Mouse (Mus musculus) midbrain, postnatal 0 days (tissue): ENCODE results near the gene Clec2l. TPM values are rescaled to one million over a fixed set of nuclear protein-coding genes. Genes with fewer than 3 reads are reported as not detected.
"Not testable (repeated sequence)": the region's sequence is repeated elsewhere in the genome, so short reads cannot be mapped to it uniquely, and the experiment has no call there.

Experiments
- ATAC-seq: fragments of 200-750 bp; cut with Nextera tagmentation; 2 replicates; pipeline ENCODE4 v1.8.0; 2017; ENCODE audit warnings: moderate number of reproducible peaks, mild to moderate bottlenecking, moderate TSS enrichment, moderate library complexity; ENCODE audit not compliant: low FRiP score
- DNase-seq: peaks from one replicate; pipeline ENCODE4 v3.0.0-alpha.2; 2015; ENCODE audit warnings: low spot score
- H3K27ac ChIP-seq: fragments of 300-500 bp; sonication (generic); 2 replicates; pipeline ENCODE4 v1.5.1; 2014; ENCODE audit warnings: low read depth, mild to moderate bottlenecking, low read length, mixed read lengths
- H3K27me3 ChIP-seq: fragments of 300-500 bp; sonication (generic); 2 replicates; pipeline ENCODE4 v1.6.1; 2014; ENCODE audit warnings: low read length, control low read depth, mixed read lengths; ENCODE audit not compliant: insufficient read depth
- H3K36me3 ChIP-seq: fragments of 300-500 bp; sonication (generic); 2 replicates; pipeline ENCODE4 v1.6.1; 2014; ENCODE audit warnings: low read length, control low read depth, mixed read lengths; ENCODE audit not compliant: insufficient read depth
- H3K4me1 ChIP-seq: fragments of 300-500 bp; sonication (generic); 2 replicates; pipeline ENCODE4 v1.6.1; 2014; ENCODE audit warnings: mild to moderate bottlenecking, control low read depth, antibody characterized with exemption, low read length, mixed read lengths; ENCODE audit not compliant: insufficient read depth
- H3K4me2 ChIP-seq: fragments of 300-500 bp; sonication (generic); 2 replicates; pipeline ENCODE4 v1.6.1; 2014; ENCODE audit warnings: low read depth, mild to moderate bottlenecking, low read length, mixed read lengths; ENCODE audit not compliant: poor library complexity, severe bottlenecking
- H3K4me3 ChIP-seq: fragments of 300-500 bp; sonication (generic); 2 replicates; pipeline ENCODE4 v1.5.1; 2014; ENCODE audit warnings: low read depth, mild to moderate bottlenecking, low read length, moderate library complexity
- H3K9ac ChIP-seq: fragments of 300-500 bp; sonication (generic); replicated peaks from 2 replicates; pipeline ENCODE4 v1.6.1; 2014; ENCODE audit warnings: mild to moderate bottlenecking, low read length, moderate library complexity, mixed read lengths; ENCODE audit not compliant: poor library complexity, severe bottlenecking
- H3K9me3 ChIP-seq: fragments of 300-500 bp; sonication (generic); 2 replicates; pipeline ENCODE4 v1.6.1; 2016; ENCODE audit warnings: low read length, control low read depth
- CTCF ChIP-seq: IDR thresholded peaks from 2 replicates; pipeline ENCODE4 v1.5.1; 2016; ENCODE audit warnings: antibody characterized with exemption, mild to moderate bottlenecking
- WGBS: fragments of 180-500 bp; shearing (Covaris S2); extraction: QIAGEN DNeasy Blood & Tissue Kit; methylation state at CpG from one replicate; pipeline ENCODE4 v1.1.7; 2014; 5-methylcytosine and 5-hydroxymethylcytosine counted together
- polyA plus RNA-seq: library from polyadenylated mRNA; unstranded; fragments of >200 nt; fragmentation: Nextera tagmentation; extraction: Ambion mirVana; gene quantifications from 2 replicates; pipeline ENCODE4 v1.2.1, GENCODE M21; 2015
- total RNA-seq: library from RNA; depleted of rRNA; stranded (reverse); fragments of >200 nt; gene quantifications from 2 replicates; pipeline ENCODE4 v1.2.3, GENCODE M21; 2014

Clec2l gene
- total and polyA plus RNA-seq, 2 experiments from 2014 or later = 49.2 to 123 TPM

- H3K36me3 ChIP-seq = no peaks in the 10 kb centered on the region
- no peaks in the 10 kb centered on the region for H3K27me3 ChIP-seq
- no peak overlapping the region for H3K4me2 ChIP-seq
- no peak for TF ChIP-seq CTCF
- DNase-seq (no peak), ATAC-seq (no peak)
- H3K4me3 ChIP-seq = no peak overlapping the region
- no peak overlapping the region for H3K27ac ChIP-seq
- H3K9ac ChIP-seq = no peak overlapping the region
- WGBS = 70% methylated on average over 3 of the region's 3 CpGs
- H3K9me3 ChIP-seq = no peaks in the 10 kb centered on the region
- no peaks in the 10 kb centered on the region for H3K4me1 ChIP-seq
These were observed 13.3 kb upstream of the Clec2l start for GRCm38 (mm10) chr6:38649545-38649944.

- 39% methylated on average over 14 of the region's 14 CpGs for WGBS
These were observed 12.5 kb upstream of the Clec2l start for GRCm38 (mm10) chr6:38650263-38650937.

GRCm38 (mm10) chr6:38661626-38662025, 1.2 kb upstream of the Clec2l start:
- ATAC-seq (no peak), DNase-seq (no peak)
- no peak for TF ChIP-seq CTCF
- peaks cover 5% of the 10 kb centered on the region; the same call in 1 of the 2 replicates for H3K4me1 ChIP-seq
- WGBS = 27% methylated on average over 4 of the region's 4 CpGs
- H3K9ac ChIP-seq = no peak overlapping the region
- no peaks in the 10 kb centered on the region for H3K9me3 ChIP-seq
- no peaks in the 10 kb centered on the region for H3K36me3 ChIP-seq
- no peak overlapping the region for H3K27ac ChIP-seq
- H3K4me3 ChIP-seq = no peak overlapping the region
- no peaks in the 10 kb centered on the region for H3K27me3 ChIP-seq
- H3K4me2 ChIP-seq = no peak overlapping the region

More at GRCm38 (mm10) chr6:38650263-38650937, 12.5 kb upstream of the Clec2l start:
- Histone ChIP-seq H3K9me3 (no peaks in the 10 kb centered on the region), H3K27ac (no peak overlapping the region), H3K4me1 (no peaks in the 10 kb centered on the region), H3K36me3 (no peaks in the 10 kb centered on the region), H3K4me2 (no peak overlapping the region), H3K9ac (no peak overlapping the region), H3K4me3 (no peak overlapping the region), H3K27me3 (no peaks in the 10 kb centered on the region)
- DNase-seq = peak; percentile 81
- peak; percentile 41; the same call in 1 of the 2 replicates for ATAC-seq
- TF ChIP-seq CTCF = peak; percentile 98

GRCm38 (mm10) chr6:38669580-38669979, 6.7 kb downstream of the Clec2l start:
- no peak overlapping the region for H3K27ac ChIP-seq
- WGBS = 82% methylated on average over 6 of the region's 6 CpGs
- no peaks in the 10 kb centered on the region for H3K9me3 ChIP-seq
- DNase-seq (no peak), ATAC-seq (no peak)
- no peaks in the 10 kb centered on the region for H3K27me3 ChIP-seq
- H3K36me3 ChIP-seq = peaks cover 6% of the 10 kb centered on the region; the same call in 1 of the 2 replicates
- no peak overlapping the region for H3K9ac ChIP-seq
- H3K4me2 ChIP-seq = no peak overlapping the region
- H3K4me1 ChIP-seq = no peaks in the 10 kb centered on the region
- no peak overlapping the region for H3K4me3 ChIP-seq
- TF ChIP-seq CTCF = peak; percentile 35

GRCm38 (mm10) chr6:38670488-38670887, 7.6 kb downstream of the Clec2l start:
- not testable (repeated sequence) for H3K27ac ChIP-seq, H3K4me3 ChIP-seq, ATAC-seq, H3K4me1 ChIP-seq, H3K36me3 ChIP-seq, DNase-seq, H3K4me2 ChIP-seq, H3K9ac ChIP-seq, H3K27me3 ChIP-seq, H3K9me3 ChIP-seq
- WGBS = 70% methylated on average over 1 of the region's 1 CpGs

- ATAC-seq (no peak), DNase-seq (no peak)
- Histone ChIP-seq H3K9me3 (no peaks in the 10 kb centered on the region), H3K4me3 (no peak overlapping the region), H3K27ac (no peak overlapping the region), H3K27me3 (no peaks in the 10 kb centered on the region), H3K4me2 (no peak overlapping the region), H3K9ac (no peak overlapping the region), H3K4me1 (no peaks in the 10 kb centered on the region), H3K36me3 (peaks cover 6% of the 10 kb centered on the region; the same call in 1 of the 2 replicates)
- WGBS = 73% methylated on average over 7 of the region's 7 CpGs
- no peak for TF ChIP-seq CTCF
These were observed 8.4 kb downstream of the Clec2l start for GRCm38 (mm10) chr6:38671270-38671669.
